Mouse (Mus musculus) common myeloid progenitor, adult 5-6 weeks (primary cell): Measurements from ENCODE around the gene Sufu. TPM values are rescaled to one million over a fixed set of nuclear protein-coding genes. Genes with fewer than 3 reads are reported as not detected.
A peak's percentile ranks its signal among the peaks of the same experiment; 100 is the strongest.

ENCODE experiments used
- ATAC-seq: replicated peaks from 2 replicates; pipeline ENCODE4 v1.8.0; 2016; ENCODE audit warnings: low read depth, mild to moderate bottlenecking, moderate TSS enrichment, inconsistent platforms; ENCODE audit not compliant: poor library complexity, severe bottlenecking
- total RNA-seq: library from RNA; stranded (forward); fragments of 200-1000, 187-1606 nt; gene quantifications from 2 replicates; pipeline ENCODE4 v1.2.3, GENCODE M21; 2017

The Sufu gene
- 22.2 and 30.2 TPM in 2 replicates for total RNA-seq

DNA sequence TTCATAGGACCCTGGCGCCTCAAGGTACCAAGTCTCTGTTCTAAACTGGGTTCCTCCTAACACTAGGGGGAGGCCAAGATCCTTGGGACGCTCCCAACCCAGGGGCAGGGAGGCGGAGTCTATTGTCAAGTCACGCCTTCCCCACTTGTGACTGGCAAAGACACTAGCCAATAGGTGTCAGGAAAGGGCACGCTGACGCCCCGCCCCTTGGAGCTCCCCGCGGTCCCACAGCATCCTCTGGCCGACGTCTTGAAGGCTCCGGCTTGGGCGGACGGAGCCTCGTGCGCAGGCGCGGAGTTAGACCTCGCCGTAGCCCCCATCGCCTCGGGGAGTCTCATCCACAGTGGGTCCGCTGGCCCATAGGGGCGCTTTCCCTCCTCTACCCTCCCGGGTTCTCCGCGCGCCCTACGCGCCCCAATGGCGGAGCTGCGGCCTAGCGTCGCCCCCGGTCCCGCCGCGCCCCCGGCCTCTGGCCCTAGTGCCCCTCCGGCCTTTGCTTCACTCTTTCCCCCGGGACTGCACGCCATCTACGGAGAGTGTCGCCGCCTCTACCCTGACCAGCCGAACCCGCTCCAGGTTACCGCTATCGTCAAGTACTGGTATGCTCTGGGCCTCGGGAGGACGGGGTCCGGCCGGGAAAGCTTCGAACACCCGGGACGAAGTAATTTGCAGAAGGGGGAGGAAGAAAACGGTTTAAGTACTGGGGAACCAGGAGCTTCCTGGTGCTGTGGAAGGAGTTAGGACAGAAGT is at the start of gene Sufu:
TSS of gene Sufu (plus strand) at position 211 of the 750 bp plus-strand sequence.
- peak; percentile 82 for ATAC-seq

GRCm38 (mm10) chr19:46347146-46347545 is 49.5 kb upstream of the Sufu start:
- no peak for ATAC-seq

GRCm38 (mm10) chr19:46347936-46348668 is 48.6 kb upstream of the Sufu start:
- ATAC-seq, result no peak

DNA sequence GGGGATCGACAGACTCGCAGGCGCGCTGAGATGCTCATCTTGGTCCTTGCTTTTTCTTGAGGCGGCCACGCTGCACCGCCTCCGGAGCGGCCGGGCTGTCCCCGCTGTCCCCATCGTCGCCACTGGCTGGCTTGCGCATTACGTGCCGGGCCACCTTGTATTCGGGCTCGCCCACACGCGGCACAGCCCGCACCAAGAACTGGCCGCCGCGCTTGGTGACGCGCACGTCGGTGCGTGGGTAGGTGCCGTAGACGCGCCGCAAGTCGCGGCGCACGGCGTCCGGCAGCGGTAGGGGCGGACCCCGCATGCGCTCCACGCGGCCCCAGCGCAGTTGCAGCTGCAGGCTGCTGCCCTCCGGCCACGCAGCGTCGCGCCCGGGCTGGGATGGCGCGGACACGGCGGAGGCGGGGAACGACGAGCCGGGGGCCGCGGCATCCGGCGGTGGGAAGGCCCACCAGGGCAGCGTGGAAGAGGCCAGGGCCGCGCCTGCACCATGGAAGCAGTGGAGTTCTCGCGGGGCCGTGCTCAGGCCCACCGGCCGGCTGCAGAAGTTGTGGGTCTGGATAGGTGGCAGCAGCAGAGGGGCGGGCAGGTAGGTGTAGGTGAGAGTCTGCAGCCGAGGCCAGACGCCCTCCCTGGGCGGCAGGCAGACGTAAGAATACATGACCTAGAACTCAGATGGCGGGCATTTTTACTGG is 47.8 kb upstream of the Sufu start:
- peak; percentile 62 for ATAC-seq

DNA sequence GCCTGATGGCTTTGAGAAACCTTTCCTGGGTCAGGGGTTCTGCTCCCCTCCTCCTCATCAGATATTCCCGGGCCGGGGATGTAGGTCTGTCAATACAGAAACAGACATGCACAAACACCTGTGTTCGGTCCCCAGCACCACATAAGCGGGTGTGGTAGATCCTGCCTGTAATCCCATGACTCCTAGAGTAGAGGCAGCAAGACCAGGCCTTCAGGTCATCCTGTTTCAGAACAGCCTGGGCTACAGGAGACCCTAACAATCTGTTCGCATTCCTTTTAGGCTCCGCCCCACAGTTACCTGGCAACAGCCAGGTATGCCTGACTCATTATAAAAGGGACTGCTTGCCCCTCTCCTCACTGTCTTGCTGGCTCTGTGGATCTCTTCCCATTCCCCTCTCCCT is 47.1 kb upstream of the Sufu start:
- ATAC-seq, result no peak

DNA sequence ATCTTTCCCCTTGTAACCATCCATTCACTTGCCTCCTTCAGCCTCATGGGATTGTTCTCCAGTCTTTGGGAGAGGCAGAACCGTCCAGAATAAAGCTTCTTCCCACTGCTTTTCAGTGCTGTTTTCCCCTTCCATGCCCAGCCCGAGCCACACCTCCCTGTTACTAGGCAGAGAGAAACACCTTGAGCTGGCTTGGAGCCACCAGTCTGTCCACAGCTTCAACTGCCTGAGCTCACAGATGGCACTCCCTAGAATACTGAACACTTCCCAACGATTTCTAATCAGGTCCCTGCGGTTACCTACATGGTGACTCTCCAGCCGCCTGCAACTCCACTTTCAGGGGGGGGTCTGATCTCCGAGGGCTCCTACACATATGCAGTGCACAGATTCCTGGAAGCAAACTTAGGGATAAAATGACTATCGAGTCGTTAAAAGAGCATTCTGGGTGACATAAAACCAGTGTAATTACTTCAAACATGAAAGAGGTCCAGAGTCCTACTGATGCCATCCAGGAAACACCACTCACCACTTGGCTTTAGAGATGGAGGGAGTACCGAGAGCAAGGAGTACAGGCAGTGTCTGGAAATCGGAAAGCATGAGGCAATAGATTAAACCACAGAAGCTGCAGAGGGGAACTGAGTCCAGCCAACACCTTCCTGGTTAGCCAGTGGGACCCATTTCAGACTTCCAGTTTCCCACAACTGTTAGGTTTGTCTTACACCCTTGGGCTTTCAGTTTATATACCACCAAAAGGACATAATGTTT is 46.3 kb upstream of the Sufu start, which contains the start of gene 2310034G01Rik:
TSS of gene 2310034G01Rik (minus strand) at position 135 of the 765 bp plus-strand sequence.
- peak; percentile 50 for ATAC-seq

DNA sequence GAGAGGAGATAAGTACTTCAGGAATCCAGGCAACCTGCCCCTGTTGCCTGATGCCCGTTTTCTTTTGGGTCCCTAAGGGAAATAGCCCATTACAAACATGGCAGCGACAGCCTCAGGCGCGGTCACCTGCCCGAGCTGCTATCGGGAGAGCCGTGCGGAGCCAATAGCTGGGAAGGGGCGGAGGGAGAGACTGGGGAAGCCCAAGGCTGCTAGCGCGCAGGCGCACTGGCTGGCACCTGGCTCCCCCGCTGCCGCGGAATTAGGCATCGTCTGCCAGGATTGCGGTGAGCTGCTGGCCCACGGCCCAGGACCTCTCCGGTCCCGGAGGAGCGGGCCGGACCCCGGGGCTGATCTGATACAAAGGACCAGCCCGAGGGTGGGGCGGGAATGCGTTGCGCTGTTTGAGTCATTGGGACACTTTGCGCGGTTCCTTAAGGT is 40.0 kb upstream of the Sufu start:
- peak; percentile 80 for ATAC-seq

DNA sequence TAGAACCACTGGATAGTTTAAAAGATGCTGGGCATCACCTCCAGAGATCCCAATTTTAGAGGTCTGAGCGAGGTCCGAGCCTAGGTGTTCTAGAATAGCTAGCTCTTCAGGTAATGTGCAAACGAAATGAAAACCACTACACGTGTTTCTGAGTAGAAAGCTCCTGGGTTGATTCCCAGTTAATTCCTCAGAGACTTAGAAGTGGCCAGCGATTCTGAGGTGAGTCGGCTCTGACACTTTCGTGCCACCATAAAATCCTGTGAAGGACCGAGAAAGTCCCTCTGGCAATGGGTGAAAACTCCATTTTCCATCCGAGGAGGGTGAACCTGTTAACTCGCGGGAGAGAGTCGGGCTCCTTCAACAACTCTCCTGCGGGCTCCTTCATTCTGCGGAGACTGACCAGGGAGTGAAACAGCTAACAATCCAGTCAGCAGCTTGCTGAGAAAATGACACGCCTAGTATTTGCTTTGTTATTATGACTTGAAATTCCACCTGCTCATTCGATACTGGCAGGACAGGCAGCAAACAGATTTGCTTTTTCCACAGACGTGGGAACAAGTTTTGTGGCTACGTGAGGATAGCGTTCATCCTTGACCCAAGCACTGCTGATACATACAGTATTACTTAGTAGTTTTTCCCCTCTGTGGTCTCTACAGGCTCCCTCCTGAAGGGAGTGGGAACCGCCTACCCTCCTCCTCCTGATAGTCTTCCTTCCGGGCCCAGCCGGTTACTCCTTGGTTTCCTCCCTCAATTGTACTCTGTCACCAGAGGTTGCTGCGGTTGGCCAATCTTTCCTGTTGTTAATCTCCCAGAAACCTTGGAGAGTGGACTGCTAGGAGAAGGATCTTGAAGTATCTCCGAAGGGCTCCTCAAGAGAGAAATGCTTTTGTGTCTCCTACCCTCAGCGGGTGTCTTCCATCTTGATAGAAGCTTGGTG is 39.1 kb upstream of the Sufu start:
- peak; percentile 87 for ATAC-seq

DNA sequence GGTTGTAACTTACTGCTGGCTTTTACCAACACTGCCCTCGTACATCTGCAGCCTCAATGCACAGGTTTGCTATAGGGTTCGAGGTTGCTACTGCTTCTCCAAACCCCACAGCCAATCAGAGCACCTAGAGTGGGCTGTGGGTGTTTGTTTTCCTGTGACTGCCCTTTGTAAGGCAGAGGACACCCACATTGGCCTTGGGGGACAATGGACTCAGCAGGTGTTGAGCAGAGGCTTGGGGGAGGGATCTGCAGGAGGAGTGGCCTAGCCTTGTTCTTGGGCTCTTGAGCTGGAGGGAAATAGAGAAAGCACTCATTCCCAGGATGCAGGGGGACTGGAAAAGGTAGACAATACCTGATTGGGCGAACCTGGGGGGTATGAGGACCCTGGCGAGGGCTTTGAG is 38.3 kb upstream of the Sufu start:
- peak; percentile 6 for ATAC-seq

DNA sequence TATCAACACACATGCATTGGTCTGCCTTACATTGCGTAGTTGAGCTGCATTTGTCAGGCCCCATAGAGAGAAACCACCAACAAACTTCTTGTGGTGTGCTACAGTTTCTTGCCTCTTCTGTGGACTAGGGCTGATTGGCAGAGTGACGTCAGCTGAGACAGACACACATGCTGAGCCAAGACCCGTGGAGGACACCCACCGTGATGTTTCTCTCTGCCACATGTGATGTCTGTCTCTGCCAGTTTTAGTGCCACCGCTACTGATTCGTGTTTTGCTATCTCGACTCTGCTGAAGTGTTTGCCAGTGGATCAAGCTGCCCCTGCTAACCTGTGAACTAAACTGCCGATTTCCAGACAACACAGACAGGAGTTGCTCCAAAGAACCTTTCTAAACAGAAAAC is 34.6 kb upstream of the Sufu start:
- no peak for ATAC-seq

DNA sequence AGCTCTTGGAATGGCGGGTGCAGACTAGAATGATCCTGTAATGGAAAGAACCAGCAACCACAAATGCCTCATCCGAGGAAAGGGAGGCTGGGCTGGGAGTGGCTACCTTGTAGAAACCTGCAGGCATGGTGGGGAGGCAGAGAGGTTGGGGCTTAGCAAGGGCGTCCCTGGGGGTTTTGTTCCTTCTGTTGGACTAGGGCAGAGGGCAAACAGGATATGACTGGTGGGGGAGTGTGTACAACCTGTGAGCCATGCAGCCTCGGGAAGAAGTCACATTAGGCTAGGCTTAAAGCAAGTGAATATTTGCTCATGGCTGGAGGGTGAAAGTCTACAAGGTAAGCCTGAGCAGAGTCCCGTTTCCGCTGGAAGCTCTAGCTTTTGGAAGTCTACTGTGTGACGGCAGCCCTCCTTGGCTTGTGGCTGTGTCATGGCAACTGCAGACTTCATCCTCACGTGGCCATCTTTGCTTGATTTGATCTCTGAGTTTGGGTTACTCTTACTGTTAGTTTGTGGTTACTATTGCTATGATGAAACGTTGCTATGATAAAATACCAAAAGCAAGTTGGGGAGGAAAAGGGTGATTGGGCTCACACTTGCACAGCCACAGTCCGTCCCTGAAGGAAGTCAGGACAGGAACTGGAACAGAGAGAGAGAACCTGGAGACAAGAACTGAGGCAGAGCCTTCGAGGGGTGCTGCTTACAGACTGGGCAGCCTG is 33.2 kb upstream of the Sufu start:
- ATAC-seq, result peak; percentile 62

GRCm38 (mm10) chr19:46367798-46368590 is 28.7 kb upstream of the Sufu start:
- no peak for ATAC-seq

DNA sequence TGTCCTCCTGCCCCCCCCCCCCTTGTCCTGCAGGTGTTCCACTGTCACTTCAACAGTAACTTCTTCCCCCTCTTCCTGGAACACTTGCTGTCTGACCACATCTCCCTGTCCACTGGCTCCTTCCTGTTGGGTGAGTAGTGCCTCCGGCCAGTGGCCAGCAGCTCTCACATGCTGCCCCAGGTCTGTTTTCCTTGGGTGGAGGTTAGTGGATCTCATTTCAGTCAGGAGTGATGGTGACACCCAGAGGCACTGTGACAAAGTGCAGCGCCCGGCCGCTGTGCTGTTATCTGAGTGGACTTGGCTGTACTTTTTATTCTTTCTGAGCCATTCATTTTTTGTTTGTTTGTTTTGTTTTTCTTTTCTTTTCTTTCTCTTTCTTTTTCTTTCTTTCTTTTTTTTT is 27.5 kb upstream of the Sufu start:
- peak; percentile 91 for ATAC-seq

- no peak for ATAC-seq
Measured at GRCm38 (mm10) chr19:46374477-46375088, 22.1 kb upstream of the Sufu start.

DNA sequence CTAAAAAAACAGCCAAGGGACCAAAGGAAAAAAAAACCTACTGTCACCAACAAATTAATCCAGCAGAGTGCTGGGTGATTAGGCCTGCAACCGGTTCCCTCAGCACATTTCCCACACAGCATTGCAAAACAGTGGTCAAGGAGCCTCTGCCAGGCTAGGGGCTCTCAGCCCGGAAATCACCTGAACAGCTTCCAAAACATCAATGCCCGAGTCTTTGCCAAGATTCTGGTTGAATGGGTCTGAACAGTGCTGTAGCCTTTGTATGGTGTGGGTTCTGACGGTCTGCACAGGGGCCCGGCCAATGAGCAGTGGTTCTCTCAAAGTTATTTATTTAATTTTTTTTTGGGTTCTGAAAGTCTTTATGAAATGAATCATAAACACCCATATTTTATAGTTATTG is 21.2 kb upstream of the Sufu start:
- no peak for ATAC-seq

DNA sequence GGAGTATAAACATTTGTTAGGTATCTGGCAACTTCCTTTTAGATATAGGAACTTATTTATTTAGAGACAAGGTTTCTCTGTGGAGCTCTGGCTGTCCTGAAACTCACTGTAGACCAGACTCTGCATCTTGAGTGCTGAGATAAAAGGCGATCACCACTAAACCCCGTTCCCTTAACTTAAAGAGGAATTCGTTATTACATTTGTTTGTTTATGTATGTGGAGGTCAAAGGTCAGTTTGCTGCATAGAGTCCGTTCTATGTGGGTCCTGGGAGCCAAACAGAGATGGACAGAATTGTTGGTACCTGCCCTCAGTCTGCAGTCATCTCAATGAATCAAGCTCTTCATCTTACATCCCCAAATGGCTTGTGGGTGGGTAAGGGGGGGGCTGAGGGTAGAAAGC is 20.8 kb upstream of the Sufu start:
- no peak for ATAC-seq

DNA sequence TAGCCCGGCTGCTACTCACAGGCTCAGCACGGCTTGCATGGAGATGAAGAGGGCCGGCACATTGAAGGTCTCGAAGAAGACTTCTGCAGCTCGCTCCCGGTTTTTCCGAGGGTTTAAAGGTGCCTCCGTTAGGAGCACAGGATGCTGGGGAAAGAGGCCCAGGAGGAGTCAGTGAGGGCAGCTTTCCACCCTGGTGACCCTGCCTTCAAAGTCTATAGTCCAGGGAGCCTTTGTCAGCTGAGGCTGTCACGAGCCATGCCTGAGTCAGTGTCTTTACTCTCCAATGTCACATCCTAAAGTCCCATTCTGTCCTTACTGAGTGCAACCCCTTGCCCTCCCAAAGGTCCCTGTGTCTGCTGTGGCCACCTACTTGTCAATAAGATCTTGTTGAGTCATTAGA is 14.4 kb upstream of the Sufu start:
- ATAC-seq, result no peak
